Mouse (Mus musculus) midbrain, embryonic 16.5 days (tissue): ENCODE data around the gene Klhdc3. TPM values are rescaled to one million over a fixed set of nuclear protein-coding genes. Genes with fewer than 3 reads are reported as not detected.

Experiments
- ATAC-seq: fragments of 200-750 bp; cut with Nextera tagmentation; 2 replicates; pipeline ENCODE4 v1.8.0; 2017; ENCODE audit warnings: moderate TSS enrichment
- H3K27ac ChIP-seq: fragments of 300-500 bp; sonication (generic); 2 replicates; pipeline ENCODE4 v1.5.1; 2014; ENCODE audit warnings: mild to moderate bottlenecking, low read length, mixed read lengths
- H3K27me3 ChIP-seq: fragments of 300-500 bp; sonication (generic); 2 replicates; pipeline ENCODE4 v1.6.1; 2014; ENCODE audit warnings: low read depth, low read length, mixed read lengths; ENCODE audit not compliant: control insufficient read depth, insufficient read depth
- H3K36me3 ChIP-seq: fragments of 300-500 bp; sonication (generic); 2 replicates; pipeline ENCODE4 v1.6.1; 2014; ENCODE audit warnings: mild to moderate bottlenecking, low read length, moderate library complexity, mixed read lengths; ENCODE audit not compliant: control insufficient read depth, insufficient read depth
- H3K4me1 ChIP-seq: fragments of 300-500 bp; sonication (generic); 2 replicates; pipeline ENCODE4 v1.6.1; 2014; ENCODE audit warnings: mild to moderate bottlenecking, low read length, mixed read lengths; ENCODE audit not compliant: control insufficient read depth, insufficient read depth
- H3K4me2 ChIP-seq: fragments of 300-500 bp; sonication (generic); 2 replicates; pipeline ENCODE4 v1.6.1; 2014; ENCODE audit warnings: mild to moderate bottlenecking, low read length, mixed read lengths
- H3K4me3 ChIP-seq: fragments of 300-500 bp; sonication (generic); 2 replicates; pipeline ENCODE4 v1.5.1; 2014; ENCODE audit warnings: low read depth, mild to moderate bottlenecking, low read length, moderate library complexity, mixed read lengths
- H3K9ac ChIP-seq: fragments of 300-500 bp; sonication (generic); 2 replicates; pipeline ENCODE4 v1.6.1; 2014; ENCODE audit warnings: low read depth, low read length, mixed read lengths
- H3K9me3 ChIP-seq: fragments of 300-500 bp; sonication (generic); replicated peaks from 2 replicates; pipeline ENCODE4 v1.6.1; 2014; ENCODE audit warnings: mild to moderate bottlenecking, low read length, mixed read lengths; ENCODE audit not compliant: control insufficient read depth, poor library complexity, severe bottlenecking
- WGBS: fragments of 180-500 bp; shearing (Covaris S2); extraction: QIAGEN DNeasy Blood & Tissue Kit; methylation state at CpG from one replicate; pipeline ENCODE4 v1.1.7; 2014; 5-methylcytosine and 5-hydroxymethylcytosine counted together
- polyA plus RNA-seq: library from polyadenylated mRNA; unstranded; fragments of >200 nt; fragmentation: Nextera tagmentation; extraction: Ambion mirVana; gene quantifications from 2 replicates; pipeline ENCODE4 v1.2.1, GENCODE M21; 2015

Klhdc3 gene
- polyA plus RNA-seq, 1 experiment from 2014 or later = 173 TPM

GRCm38 (mm10) chr17:46721077-46721476 is 40.4 kb upstream of the Klhdc3 start:
- Histone ChIP-seq H3K4me3 (no peak overlapping the region), H3K9me3 (no peaks in the 10 kb centered on the region), H3K4me1 (no peaks in the 10 kb centered on the region), H3K9ac (no peak overlapping the region), H3K27me3 (no peaks in the 10 kb centered on the region), H3K36me3 (peaks cover 15% of the 10 kb centered on the region), H3K4me2 (no peak overlapping the region), H3K27ac (no peak overlapping the region)
- 91% methylated on average over 7 of the region's 7 CpGs for WGBS
- no peak for ATAC-seq

DNA sequence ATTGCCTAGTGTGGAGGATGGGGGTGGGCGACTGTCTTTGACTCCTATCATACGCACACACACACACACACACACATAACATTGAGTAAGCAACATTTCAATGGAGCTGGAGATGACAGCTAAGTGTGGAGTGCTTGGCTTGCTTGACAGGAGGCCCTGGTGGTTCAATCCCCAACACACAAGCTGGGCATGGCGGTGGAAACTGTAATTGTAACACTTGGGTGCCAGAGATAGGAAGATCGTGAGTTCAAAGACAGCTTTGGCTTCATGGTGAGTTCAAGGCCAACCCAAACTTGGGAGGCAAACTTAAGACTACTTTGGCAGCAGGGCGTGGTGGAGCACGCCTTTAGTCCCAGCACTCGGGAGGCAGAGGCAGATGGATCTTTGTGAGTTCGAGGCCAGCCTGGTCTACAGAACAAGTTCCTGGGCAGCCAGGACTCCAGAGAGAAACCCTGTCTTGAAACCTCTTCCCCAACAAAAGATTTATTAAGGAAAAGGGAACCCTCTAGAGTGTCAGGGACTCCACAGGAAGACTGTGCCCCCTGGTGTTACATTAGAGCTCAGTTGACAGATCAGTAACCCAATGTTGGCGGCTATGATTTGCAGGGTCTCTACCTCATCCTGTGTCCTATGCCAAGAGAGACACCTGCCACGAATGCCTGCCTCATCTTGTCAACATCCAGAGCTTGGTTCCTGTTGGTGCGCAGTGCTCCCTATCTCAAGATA is 34.2 kb upstream of the Klhdc3 start:
- Histone ChIP-seq H3K4me2 (no peak overlapping the region), H3K36me3 (peaks cover 11% of the 10 kb centered on the region), H3K9ac (no peak overlapping the region), H3K9me3 (no peaks in the 10 kb centered on the region), H3K27me3 (no peaks in the 10 kb centered on the region), H3K27ac (no peak overlapping the region), H3K4me1 (peaks cover 13% of the 10 kb centered on the region), H3K4me3 (no peak overlapping the region)
- no peak for ATAC-seq
- 96% methylated on average over 11 of the region's 11 CpGs for WGBS

DNA sequence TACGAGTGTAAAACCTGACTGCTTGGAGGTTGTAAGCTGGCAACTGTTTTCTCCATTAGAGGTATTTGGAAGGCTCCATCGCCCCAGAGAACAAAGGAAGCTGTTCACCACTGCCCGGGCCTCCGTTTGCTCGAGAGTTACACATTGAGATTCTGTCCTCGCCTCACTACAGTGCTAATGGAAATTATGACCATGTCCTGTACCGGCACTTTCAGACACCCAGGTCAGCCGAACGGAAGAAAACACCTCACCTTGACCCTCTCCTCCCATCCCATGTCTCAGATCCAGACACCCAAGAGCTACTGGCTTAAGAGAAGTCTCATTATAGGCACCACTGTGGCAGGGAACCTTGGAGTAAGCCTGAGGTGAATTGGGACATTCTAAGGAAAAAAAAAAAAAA is 33.1 kb upstream of the Klhdc3 start:
- H3K27me3 ChIP-seq = no peaks in the 10 kb centered on the region
- no peaks in the 10 kb centered on the region for H3K9me3 ChIP-seq
- H3K4me3 ChIP-seq = no peak overlapping the region
- ATAC-seq = no peak
- peaks cover 11% of the 10 kb centered on the region for H3K36me3 ChIP-seq
- H3K27ac ChIP-seq = no peak overlapping the region
- H3K4me2 ChIP-seq = no peak overlapping the region
- H3K4me1 ChIP-seq = peaks cover 13% of the 10 kb centered on the region
- no peak overlapping the region for H3K9ac ChIP-seq
- WGBS = 91% methylated on average over 9 of the region's 9 CpGs

- peaks cover 13% of the 10 kb centered on the region for H3K4me1 ChIP-seq
- peak overlapping the region; percentile 99 for H3K4me2 ChIP-seq
These were observed 31.7 kb upstream of the Klhdc3 start for GRCm38 (mm10) chr17:46712442-46712841.

GRCm38 (mm10) chr17:46711612-46712271 is 31.0 kb upstream of the Klhdc3 start:
- peak overlapping the region; percentile 99 for H3K4me3 ChIP-seq
- no peaks in the 10 kb centered on the region for H3K9me3 ChIP-seq
- H3K27ac ChIP-seq = peak overlapping the region; percentile 51; the same call in 1 of the 2 replicates
- WGBS = 1% methylated on average over 56 of the region's 76 CpGs
- peak overlapping the region; percentile 99 for H3K4me2 ChIP-seq
- peaks cover 6% of the 10 kb centered on the region for H3K36me3 ChIP-seq
- H3K27me3 ChIP-seq = no peaks in the 10 kb centered on the region
- peak overlapping the region; percentile 94 for H3K9ac ChIP-seq
- peak; percentile 73 for ATAC-seq
- peaks cover 13% of the 10 kb centered on the region for H3K4me1 ChIP-seq

More at GRCm38 (mm10) chr17:46712442-46712841, 31.7 kb upstream of the Klhdc3 start:
- H3K36me3 ChIP-seq = peaks cover 11% of the 10 kb centered on the region
- H3K27ac ChIP-seq = no peak overlapping the region
- H3K9ac ChIP-seq = peak overlapping the region; percentile 94
- peak overlapping the region; percentile 99 for H3K4me3 ChIP-seq
- 77% methylated on average over 7 of the region's 7 CpGs for WGBS
- H3K9me3 ChIP-seq = no peaks in the 10 kb centered on the region
- no peak for ATAC-seq
- no peaks in the 10 kb centered on the region for H3K27me3 ChIP-seq

- peaks cover 2% of the 10 kb centered on the region; the same call in 1 of the 2 replicates for H3K36me3 ChIP-seq
- 9% methylated on average over 36 of the region's 36 CpGs for WGBS
- H3K4me1 ChIP-seq = peaks cover 16% of the 10 kb centered on the region
- peak within 1 kb of the TSS; percentile 99 for H3K4me2 ChIP-seq
- peak within 1 kb of the TSS; percentile 99 for H3K4me3 ChIP-seq
- H3K27me3 ChIP-seq = no peaks in the 10 kb centered on the region
- H3K27ac ChIP-seq = peak within 1 kb of the TSS; percentile 82
- peak; percentile 92 for ATAC-seq
- peak within 1 kb of the TSS; percentile 94 for H3K9ac ChIP-seq
- no peaks in the 10 kb centered on the region for H3K9me3 ChIP-seq
These were observed 30.4 kb upstream of the Klhdc3 start, which contains the start of gene Pex6 for GRCm38 (mm10) chr17:46710959-46711597. Gene Pex6 (plus strand): TSS chr17:46711463.

DNA sequence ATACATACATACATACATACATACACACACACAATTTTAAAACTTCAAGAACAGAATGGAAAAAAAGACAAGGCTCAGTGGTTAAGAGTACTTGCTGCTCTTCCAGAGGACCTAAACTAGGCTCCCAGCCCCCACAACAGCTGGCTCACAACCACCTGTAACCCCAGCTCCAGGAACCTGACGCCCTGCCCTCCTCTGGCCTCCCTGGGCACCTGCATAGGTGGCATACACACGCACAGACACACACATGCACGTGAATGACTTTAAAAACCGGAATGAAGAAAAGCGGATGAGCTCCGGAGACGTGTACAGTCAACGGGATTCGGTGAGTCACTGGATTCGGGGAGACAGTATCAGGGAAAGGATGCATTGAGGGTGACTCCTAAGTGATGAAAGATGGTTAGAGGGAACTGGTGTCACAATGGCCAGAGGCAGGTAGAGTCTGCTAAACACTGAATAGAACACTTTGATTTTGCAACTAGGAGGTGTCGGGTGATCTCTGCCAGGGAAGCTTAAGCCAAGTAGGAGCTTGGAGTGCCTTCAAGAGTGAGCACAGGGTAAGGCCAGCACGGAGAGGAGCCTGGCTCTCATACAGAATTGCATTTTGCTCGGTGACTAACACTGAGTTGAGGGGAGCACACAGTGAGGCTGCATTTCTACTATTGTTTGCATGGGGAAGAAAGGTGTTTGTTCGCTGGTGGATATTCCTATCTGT is 25.8 kb upstream of the Klhdc3 start:
- Histone ChIP-seq H3K4me3 (no peak overlapping the region), H3K4me2 (no peak overlapping the region), H3K36me3 (no peaks in the 10 kb centered on the region), H3K27ac (no peak overlapping the region), H3K9me3 (no peaks in the 10 kb centered on the region), H3K4me1 (peaks cover 31% of the 10 kb centered on the region), H3K9ac (no peak overlapping the region), H3K27me3 (no peaks in the 10 kb centered on the region)
- WGBS = 92% methylated on average over 14 of the region's 14 CpGs
- ATAC-seq = no peak

GRCm38 (mm10) chr17:46704887-46705835 is 24.4 kb upstream of the Klhdc3 start, which contains the start of gene Ppp2r5d:
Gene Ppp2r5d (minus strand): TSS chr17:46705111.
- Histone ChIP-seq H3K36me3 (no peaks in the 10 kb centered on the region), H3K27ac (peak within 1 kb of the TSS; percentile 94), H3K4me2 (peak within 1 kb of the TSS; percentile 94), H3K9me3 (no peaks in the 10 kb centered on the region), H3K4me3 (peak within 1 kb of the TSS; percentile 95), H3K4me1 (peaks cover 31% of the 10 kb centered on the region), H3K9ac (peak within 1 kb of the TSS; percentile 93), H3K27me3 (no peaks in the 10 kb centered on the region)
- ATAC-seq = peak; percentile 96
- 2% methylated on average over 48 of the region's 48 CpGs for WGBS
